Mouse (Mus musculus) midbrain, embryonic 15.5 days (tissue): ENCODE measurements around the gene Hcn2. TPM values are rescaled to one million over a fixed set of nuclear protein-coding genes. Genes with fewer than 3 reads are reported as not detected.

ENCODE experiments used
- ATAC-seq: fragments of 200-750 bp; cut with Nextera tagmentation; replicated peaks from 2 replicates; pipeline ENCODE4 v1.8.0; 2017; ENCODE audit warnings: moderate TSS enrichment
- H3K27ac ChIP-seq: fragments of 300-500 bp; sonication (generic); 2 replicates; pipeline ENCODE4 v1.5.1; 2015; ENCODE audit warnings: mild to moderate bottlenecking, inconsistent platforms
- H3K27me3 ChIP-seq: fragments of 300-500 bp; sonication (generic); replicated peaks from 2 replicates; pipeline ENCODE4 v1.6.1; 2015; ENCODE audit warnings: inconsistent platforms
- H3K36me3 ChIP-seq: fragments of 300-500 bp; sonication (generic); replicated peaks from 2 replicates; pipeline ENCODE4 v1.6.1; 2015; ENCODE audit warnings: inconsistent platforms
- H3K4me1 ChIP-seq: fragments of 300-500 bp; sonication (generic); 2 replicates; pipeline ENCODE4 v1.6.1; 2015; ENCODE audit warnings: inconsistent platforms
- H3K4me2 ChIP-seq: fragments of 300-500 bp; sonication (generic); 2 replicates; pipeline ENCODE4 v1.6.1; 2015; ENCODE audit warnings: inconsistent platforms, mild to moderate bottlenecking, moderate library complexity
- H3K4me3 ChIP-seq: fragments of 300-500 bp; sonication (generic); 2 replicates; pipeline ENCODE4 v1.5.1; 2015; ENCODE audit warnings: mild to moderate bottlenecking, inconsistent platforms
- H3K9ac ChIP-seq: fragments of 300-500 bp; sonication (generic); 2 replicates; pipeline ENCODE4 v1.6.1; 2015; ENCODE audit warnings: mild to moderate bottlenecking, inconsistent platforms
- H3K9me3 ChIP-seq: fragments of 300-500 bp; sonication (generic); 2 replicates; pipeline ENCODE4 v1.6.1; 2016; ENCODE audit warnings: inconsistent platforms
- WGBS: fragments of 180-500 bp; shearing (Covaris S2); methylation state at CpG from one replicate; pipeline ENCODE4 v1.1.7; 2015; ENCODE audit warnings: mixed read lengths; 5-methylcytosine and 5-hydroxymethylcytosine counted together
- polyA plus RNA-seq: library from polyadenylated mRNA; unstranded; fragments of >200 nt; fragmentation: Nextera tagmentation; extraction: Ambion mirVana; gene quantifications from 2 replicates; pipeline ENCODE4 v1.2.1, GENCODE M21; 2015

Gene Hcn2
- polyA plus RNA-seq, 1 experiment from 2014 or later, result 1.3 TPM

DNA sequence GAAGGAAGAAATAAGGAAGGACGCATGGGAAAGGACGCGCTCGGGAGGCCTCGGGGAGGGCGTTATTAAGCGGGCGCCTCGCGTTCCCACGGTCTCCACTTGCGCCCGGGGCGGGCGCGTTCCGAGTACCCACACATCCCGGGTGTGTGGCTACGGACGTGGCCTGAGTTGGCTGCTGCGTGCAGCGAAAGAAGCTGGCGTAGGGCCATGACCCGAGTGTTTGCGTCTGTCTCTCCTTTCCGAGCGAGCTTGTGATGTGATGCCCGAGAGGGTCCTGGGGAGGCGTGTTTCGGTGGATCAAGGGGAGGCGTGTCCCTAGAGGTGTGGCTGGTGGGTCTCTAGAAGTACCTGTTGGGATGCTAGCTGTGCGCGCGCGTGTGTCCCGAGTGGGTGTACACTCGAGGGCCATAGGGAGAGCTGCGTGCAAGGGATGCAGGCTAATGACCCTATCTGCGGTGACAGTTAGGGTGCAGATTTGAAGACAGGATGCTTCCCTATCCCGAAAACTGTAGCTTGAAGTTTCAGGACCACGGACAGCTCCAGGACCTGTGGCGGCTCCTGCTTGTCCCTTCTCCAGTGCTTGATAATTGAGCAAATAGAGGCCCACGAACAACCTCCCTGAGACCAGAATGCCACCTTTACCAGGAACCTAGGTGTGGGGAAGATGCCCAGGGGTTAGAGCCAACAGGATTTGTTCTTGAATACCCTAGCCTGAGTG lies 1.4 kb downstream of the Hcn2 start:
- Histone ChIP-seq H3K9ac (peak overlapping the region; percentile 73), H3K27me3 (peaks cover 41% of the 10 kb centered on the region), H3K27ac (no peak overlapping the region), H3K4me2 (peak overlapping the region; percentile 84), H3K9me3 (no peaks in the 10 kb centered on the region), H3K4me3 (peak overlapping the region; percentile 74), H3K4me1 (peaks cover 24% of the 10 kb centered on the region), H3K36me3 (no peaks in the 10 kb centered on the region)
- no peak for ATAC-seq
- 4% methylated on average over 43 of the region's 43 CpGs for WGBS

DNA sequence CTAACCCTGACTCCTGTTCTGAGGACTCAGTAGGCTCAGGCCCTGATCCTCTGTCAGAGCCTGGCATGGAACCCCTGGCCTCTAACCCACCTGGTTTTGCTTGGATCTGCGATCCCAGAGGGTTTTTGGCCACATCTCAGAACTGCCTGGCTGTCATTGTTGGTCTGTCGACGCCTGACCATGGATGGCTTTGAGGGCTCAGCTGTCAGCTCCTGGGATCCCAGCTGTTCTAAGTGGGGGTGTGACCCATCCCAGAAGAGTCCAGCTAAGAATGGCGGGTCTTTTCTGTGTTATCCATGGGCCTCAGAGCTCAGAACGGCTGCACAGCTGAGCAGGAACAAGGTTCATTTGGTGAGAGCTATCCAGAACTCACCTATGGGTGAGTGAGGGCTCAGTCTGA lies 4.7 kb downstream of the Hcn2 start:
- H3K27ac ChIP-seq, result no peak overlapping the region
- no peaks in the 10 kb centered on the region for H3K36me3 ChIP-seq
- H3K9ac ChIP-seq, result no peak overlapping the region
- H3K4me1 ChIP-seq, result peaks cover 22% of the 10 kb centered on the region
- H3K4me3 ChIP-seq, result no peak overlapping the region
- H3K9me3 ChIP-seq, result no peaks in the 10 kb centered on the region
- no peak for ATAC-seq
- H3K4me2 ChIP-seq, result no peak overlapping the region
- H3K27me3 ChIP-seq, result peaks cover 28% of the 10 kb centered on the region
- WGBS, result 64% methylated on average over 5 of the region's 5 CpGs

DNA sequence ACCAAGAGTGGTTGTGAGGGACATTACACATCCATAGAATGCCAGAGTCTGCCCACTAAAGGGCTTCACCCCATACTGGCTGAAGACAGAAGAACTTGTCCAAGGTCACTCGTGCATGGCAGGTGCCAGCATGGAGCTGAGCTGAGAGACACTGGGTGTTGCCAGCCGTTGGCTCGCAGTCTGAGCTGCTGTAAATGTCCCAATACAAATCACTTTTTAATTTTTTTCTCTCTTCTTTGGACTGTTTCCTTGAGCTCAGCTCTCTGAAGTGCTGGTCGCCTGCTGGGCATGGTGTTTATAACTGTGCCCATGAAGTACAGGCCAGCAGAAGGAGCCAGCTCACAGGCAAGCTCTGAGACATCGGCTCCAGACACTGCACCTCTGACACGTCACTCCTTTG lies 6.6 kb downstream of the Hcn2 start:
- H3K27ac ChIP-seq, result no peak overlapping the region
- no peaks in the 10 kb centered on the region for H3K36me3 ChIP-seq
- H3K4me1 ChIP-seq, result peaks cover 5% of the 10 kb centered on the region
- H3K9ac ChIP-seq, result no peak overlapping the region
- H3K4me3 ChIP-seq, result no peak overlapping the region
- peaks cover 15% of the 10 kb centered on the region for H3K27me3 ChIP-seq
- ATAC-seq, result no peak
- 50% methylated on average over 6 of the region's 6 CpGs for WGBS
- H3K4me2 ChIP-seq, result no peak overlapping the region
- H3K9me3 ChIP-seq, result no peaks in the 10 kb centered on the region

DNA sequence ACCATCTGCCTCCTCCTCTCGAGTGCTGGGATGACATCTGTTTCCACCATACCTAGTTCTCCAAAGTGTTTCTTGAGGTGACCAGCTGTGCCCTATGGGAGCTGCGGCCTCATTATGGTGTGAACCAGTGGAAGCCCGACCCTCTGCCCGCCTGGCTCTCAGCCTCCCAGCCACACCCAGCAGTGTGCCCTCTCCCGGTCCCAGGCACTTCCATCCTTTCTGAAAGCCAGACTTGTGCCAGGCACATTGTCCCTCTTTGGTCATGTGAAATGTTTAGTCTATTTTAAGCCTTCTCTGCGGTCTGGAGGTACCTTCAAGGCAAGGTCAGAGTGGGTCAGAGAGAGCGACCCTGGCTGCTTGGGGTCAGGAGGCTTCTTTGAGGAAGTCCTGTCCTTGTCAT lies 7.3 kb downstream of the Hcn2 start:
- no peak overlapping the region for H3K4me2 ChIP-seq
- no peak overlapping the region for H3K9ac ChIP-seq
- no peak overlapping the region for H3K4me3 ChIP-seq
- no peak overlapping the region for H3K27ac ChIP-seq
- H3K9me3 ChIP-seq, result no peaks in the 10 kb centered on the region
- peaks cover 9% of the 10 kb centered on the region for H3K27me3 ChIP-seq
- no peaks in the 10 kb centered on the region for H3K4me1 ChIP-seq
- no peak for ATAC-seq
- WGBS, result 92% methylated on average over 7 of the region's 7 CpGs
- H3K36me3 ChIP-seq, result no peaks in the 10 kb centered on the region

DNA sequence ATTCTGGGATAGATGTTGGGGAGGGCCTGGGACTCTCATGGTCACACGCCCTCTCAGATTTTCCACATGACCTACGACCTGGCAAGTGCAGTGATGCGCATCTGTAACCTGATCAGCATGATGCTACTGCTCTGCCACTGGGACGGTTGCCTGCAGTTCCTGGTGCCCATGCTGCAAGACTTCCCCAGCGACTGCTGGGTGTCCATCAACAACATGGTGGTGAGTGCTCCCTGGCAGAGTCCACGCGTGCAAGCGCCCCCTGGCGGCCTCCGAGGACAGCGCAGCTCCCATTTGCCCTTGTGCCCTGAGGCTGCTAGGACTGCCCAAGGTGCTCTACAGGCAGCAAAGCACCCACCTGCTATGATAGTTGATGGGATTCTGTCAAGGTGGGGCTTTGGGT lies 9.7 kb downstream of the Hcn2 start:
- no peak for ATAC-seq
- 29% methylated on average over 11 of the region's 11 CpGs for WGBS
- no peaks in the 10 kb centered on the region for H3K36me3 ChIP-seq
- H3K9ac ChIP-seq, result no peak overlapping the region
- no peaks in the 10 kb centered on the region for H3K27me3 ChIP-seq
- no peaks in the 10 kb centered on the region for H3K4me1 ChIP-seq
- H3K27ac ChIP-seq, result no peak overlapping the region
- no peaks in the 10 kb centered on the region for H3K9me3 ChIP-seq
- H3K4me2 ChIP-seq, result no peak overlapping the region
- H3K4me3 ChIP-seq, result no peak overlapping the region

DNA sequence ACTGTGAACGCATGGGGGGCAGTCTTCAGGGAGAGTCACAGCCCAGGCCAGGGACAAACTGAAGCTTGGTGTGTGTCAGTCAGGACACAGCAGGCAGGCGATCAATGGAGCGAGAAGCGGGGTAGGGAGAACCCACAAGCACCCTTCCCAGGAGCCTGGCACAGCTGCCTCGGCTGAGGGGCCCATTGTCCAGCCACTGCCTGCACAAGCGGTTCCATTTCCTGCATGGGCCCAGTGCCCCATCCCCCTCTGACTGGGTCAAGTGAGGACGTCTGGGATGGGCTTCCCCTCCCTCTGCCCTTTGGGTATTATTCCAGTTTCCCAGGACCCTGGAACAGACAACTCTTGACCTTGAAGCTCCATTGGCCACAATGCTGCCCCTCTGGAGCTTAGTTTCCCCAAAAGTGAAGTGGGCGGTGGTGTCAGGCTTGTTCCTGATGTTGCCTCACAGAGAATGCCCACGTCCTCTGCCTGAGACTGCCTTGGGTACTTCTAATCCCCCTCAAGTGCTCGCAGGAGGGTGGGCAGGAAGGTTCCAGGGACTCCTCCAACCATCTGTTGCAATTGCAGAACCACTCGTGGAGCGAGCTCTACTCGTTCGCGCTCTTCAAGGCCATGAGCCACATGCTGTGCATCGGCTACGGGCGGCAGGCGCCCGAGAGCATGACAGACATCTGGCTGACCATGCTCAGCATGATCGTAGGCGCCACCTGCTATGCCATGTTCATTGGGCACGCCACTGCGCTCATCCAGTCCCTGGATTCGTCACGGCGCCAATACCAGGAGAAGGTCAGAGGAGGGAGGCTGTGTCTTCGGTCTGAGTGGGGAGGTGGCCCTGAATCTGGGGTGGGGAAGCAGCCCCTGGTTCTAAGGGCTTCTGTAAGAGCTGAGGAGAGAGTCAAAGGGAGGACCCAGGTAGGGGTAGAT lies 12.2 kb downstream of the Hcn2 start:
- WGBS, result 73% methylated on average over 28 of the region's 28 CpGs
- Histone ChIP-seq H3K9ac (no peak overlapping the region), H3K27ac (no peak overlapping the region), H3K4me2 (no peak overlapping the region), H3K9me3 (no peaks in the 10 kb centered on the region), H3K4me3 (no peak overlapping the region), H3K4me1 (no peaks in the 10 kb centered on the region), H3K36me3 (peaks cover 3% of the 10 kb centered on the region; the same call in 1 of the 2 replicates), H3K27me3 (no peaks in the 10 kb centered on the region)
- no peak for ATAC-seq

DNA sequence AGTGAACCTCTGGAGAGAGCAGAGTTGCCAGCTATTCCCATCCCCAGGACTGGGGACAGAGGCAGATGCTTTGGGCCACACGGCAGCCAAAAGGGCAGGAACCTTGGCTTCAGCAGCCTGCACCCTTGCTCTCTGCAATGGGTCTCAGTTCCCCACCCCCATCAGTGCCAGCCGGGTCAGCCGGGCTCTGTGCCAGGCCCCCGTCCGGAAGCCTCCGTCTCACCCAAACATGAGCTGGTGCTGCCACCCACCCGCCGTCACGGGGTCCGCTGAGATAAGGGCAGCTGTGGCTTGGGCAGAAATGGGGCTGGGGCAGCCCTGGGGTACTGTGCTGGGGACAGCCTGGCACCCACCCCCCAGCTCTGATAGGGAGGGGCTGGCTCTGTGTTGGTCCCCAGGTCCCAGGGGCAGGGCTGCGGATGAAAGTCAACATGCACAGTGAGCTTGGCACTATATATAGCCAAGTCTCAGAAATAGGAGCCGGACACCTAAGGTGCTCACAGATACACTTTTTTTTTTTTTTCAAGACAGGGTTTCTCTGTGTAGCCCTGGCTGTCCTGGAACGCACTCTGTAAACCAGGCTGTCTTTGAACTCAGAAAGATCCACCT lies 13.0 kb downstream of the Hcn2 start:
- no peaks in the 10 kb centered on the region for H3K4me1 ChIP-seq
- no peak overlapping the region for H3K4me2 ChIP-seq
- no peak overlapping the region for H3K27ac ChIP-seq
- H3K36me3 ChIP-seq, result peaks cover 11% of the 10 kb centered on the region; the same call in 1 of the 2 replicates
- WGBS, result 81% methylated on average over 13 of the region's 13 CpGs
- no peak overlapping the region for H3K4me3 ChIP-seq
- no peaks in the 10 kb centered on the region for H3K9me3 ChIP-seq
- no peak overlapping the region for H3K9ac ChIP-seq
- no peak for ATAC-seq
- H3K27me3 ChIP-seq, result no peaks in the 10 kb centered on the region

DNA sequence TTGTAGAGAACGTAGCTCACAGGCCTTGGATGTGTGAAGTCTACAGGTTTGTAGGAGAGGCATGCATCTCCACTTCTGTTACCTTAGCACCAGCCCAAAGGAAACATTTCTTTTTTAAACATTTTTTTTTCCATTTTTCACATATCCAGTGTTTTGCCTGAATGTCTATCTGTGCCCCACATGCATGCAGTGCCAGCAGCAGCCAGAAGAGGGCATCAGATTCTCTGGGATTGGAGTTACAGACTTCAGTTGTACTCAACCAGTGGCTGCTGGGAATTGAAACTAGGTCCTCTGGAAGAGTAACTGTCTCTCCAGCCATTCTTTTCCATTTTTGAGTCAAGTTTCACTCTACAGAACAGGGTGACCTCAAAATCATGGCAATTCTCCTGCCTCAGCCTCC lies 16.1 kb downstream of the Hcn2 start:
- 0 out of 2 replicates have a peak, but pooled peaks cover 2% of the 10 kb centered on the region for H3K9me3 ChIP-seq
- H3K27ac ChIP-seq, result no peak overlapping the region
- 100% methylated on average over 1 of the region's 1 CpGs for WGBS
- H3K36me3 ChIP-seq, result peaks cover 41% of the 10 kb centered on the region
- no peak for ATAC-seq
- peaks cover 6% of the 10 kb centered on the region; the same call in 1 of the 2 replicates for H3K27me3 ChIP-seq
- no peak overlapping the region for H3K4me2 ChIP-seq
- H3K4me3 ChIP-seq, result no peak overlapping the region
- no peak overlapping the region for H3K9ac ChIP-seq
- no peaks in the 10 kb centered on the region for H3K4me1 ChIP-seq

DNA sequence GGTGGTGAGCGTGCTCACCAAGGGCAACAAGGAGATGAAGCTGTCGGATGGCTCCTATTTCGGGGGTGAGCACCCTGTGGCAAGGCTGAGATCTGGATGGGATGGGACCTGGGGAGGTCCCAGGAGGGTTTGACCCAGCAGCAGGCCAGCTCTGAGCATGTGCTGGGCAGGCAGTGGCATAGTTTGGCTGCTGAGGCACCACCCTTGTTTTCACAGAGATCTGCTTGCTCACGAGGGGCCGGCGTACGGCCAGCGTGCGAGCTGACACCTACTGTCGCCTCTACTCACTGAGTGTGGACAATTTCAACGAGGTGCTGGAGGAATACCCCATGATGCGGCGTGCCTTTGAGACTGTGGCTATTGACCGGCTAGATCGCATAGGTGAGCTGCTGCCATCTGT lies 17.4 kb downstream of the Hcn2 start:
- 96% methylated on average over 15 of the region's 15 CpGs for WGBS
- Histone ChIP-seq H3K27me3 (peaks cover 6% of the 10 kb centered on the region; the same call in 1 of the 2 replicates), H3K36me3 (peaks cover 55% of the 10 kb centered on the region), H3K9ac (no peak overlapping the region), H3K4me2 (no peak overlapping the region), H3K9me3 (peaks cover 11% of the 10 kb centered on the region), H3K4me3 (no peak overlapping the region), H3K4me1 (no peaks in the 10 kb centered on the region), H3K27ac (no peak overlapping the region)
- ATAC-seq, result no peak

DNA sequence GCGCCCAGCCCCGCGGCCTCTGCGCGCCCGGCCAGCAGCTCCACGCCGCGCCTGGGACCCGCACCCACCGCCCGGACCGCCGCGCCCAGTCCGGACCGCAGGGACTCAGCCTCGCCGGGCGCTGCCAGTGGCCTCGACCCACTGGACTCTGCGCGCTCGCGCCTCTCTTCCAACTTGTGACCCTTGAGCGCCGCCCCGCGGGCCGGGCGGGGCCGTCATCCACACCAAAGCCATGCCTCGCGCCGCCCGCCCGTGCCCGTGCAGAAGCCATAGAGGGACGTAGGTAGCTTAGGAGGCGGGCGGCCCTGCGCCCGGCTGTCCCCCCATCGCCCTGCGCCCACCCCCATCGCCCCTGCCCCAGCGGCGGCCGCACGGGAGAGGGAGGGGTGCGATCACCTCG lies 18.9 kb downstream of the Hcn2 start:
- 22% methylated on average over 45 of the region's 52 CpGs for WGBS
- no peak overlapping the region for H3K9ac ChIP-seq
- H3K9me3 ChIP-seq, result peaks cover 23% of the 10 kb centered on the region
- peaks cover 70% of the 10 kb centered on the region for H3K36me3 ChIP-seq
- no peaks in the 10 kb centered on the region for H3K4me1 ChIP-seq
- no peak overlapping the region for H3K4me3 ChIP-seq
- peaks cover 6% of the 10 kb centered on the region; the same call in 1 of the 2 replicates for H3K27me3 ChIP-seq
- H3K27ac ChIP-seq, result no peak overlapping the region
- H3K4me2 ChIP-seq, result no peak overlapping the region
- ATAC-seq, result no peak

DNA sequence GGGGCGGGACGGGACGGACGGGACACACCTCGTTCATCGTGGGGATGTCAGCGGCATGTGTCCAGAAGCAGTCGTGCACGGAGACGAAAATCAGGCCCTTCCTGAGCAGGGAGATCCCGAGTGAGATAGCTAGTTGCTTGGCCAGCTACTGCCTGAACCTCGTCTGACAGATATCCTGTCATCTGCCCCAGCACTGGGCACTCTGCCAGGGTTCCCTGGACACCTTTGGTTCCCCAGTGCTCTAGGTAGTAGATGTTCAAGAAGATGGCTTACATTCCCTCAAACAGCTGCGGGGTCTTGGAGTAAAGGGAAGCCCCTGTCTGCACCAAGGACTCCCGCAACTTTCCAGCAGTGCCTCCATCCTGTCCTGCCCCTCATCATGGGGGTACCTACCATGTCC lies 20.3 kb downstream of the Hcn2 start:
- Histone ChIP-seq H3K27me3 (peaks cover 6% of the 10 kb centered on the region; the same call in 1 of the 2 replicates), H3K4me2 (no peak overlapping the region), H3K27ac (no peak overlapping the region), H3K4me1 (no peaks in the 10 kb centered on the region), H3K4me3 (no peak overlapping the region), H3K9me3 (peaks cover 23% of the 10 kb centered on the region), H3K36me3 (peaks cover 83% of the 10 kb centered on the region), H3K9ac (no peak overlapping the region)
- ATAC-seq, result no peak
- 89% methylated on average over 14 of the region's 14 CpGs for WGBS

DNA sequence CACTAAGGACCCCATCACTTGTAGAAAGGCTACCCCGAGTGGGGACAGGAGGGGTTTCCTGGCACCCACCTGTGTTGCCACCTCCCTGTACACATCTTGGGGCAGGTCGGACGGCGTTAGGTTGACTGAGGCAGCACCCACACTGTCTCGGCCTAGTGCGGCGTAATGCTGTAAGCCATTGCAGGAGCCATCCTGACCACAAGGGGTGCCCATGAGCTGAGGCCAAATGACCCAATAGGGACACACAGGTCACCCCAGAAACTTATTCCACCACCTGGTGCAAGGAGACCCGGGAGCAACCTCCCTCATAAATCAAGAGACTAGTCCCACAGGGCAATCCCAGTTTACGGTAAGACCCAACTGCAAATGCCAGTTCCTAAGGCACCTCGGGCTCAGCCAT lies 21.8 kb downstream of the Hcn2 start:
- H3K27me3 ChIP-seq, result peaks cover 6% of the 10 kb centered on the region; the same call in 1 of the 2 replicates
- H3K36me3 ChIP-seq, result peaks cover 94% of the 10 kb centered on the region
- H3K4me3 ChIP-seq, result no peak overlapping the region
- H3K9ac ChIP-seq, result no peak overlapping the region
- 85% methylated on average over 10 of the region's 10 CpGs for WGBS
- no peak overlapping the region for H3K4me2 ChIP-seq
- no peaks in the 10 kb centered on the region for H3K4me1 ChIP-seq
- ATAC-seq, result no peak
- peaks cover 23% of the 10 kb centered on the region for H3K9me3 ChIP-seq
- H3K27ac ChIP-seq, result no peak overlapping the region
